Mouse (Mus musculus) hindbrain, embryonic 14.5 days (tissue): Measurements from ENCODE around the gene Apbb2. TPM values are rescaled to one million over a fixed set of nuclear protein-coding genes. Genes with fewer than 3 reads are reported as not detected.

Source experiments
- ATAC-seq: fragments of 200-750 bp; cut with Nextera tagmentation; 2 replicates; pipeline ENCODE4 v1.8.0; 2017; ENCODE audit warnings: moderate number of reproducible peaks, mild to moderate bottlenecking, moderate TSS enrichment, moderate library complexity; ENCODE audit not compliant: low FRiP score
- DNase-seq: peaks from one replicate; pipeline ENCODE4 v3.0.0-alpha.2; 2015; ENCODE audit warnings: low spot score
- H3K27ac ChIP-seq: fragments of 300-500 bp; sonication (generic); 2 replicates; pipeline ENCODE4 v1.5.1; 2014; ENCODE audit warnings: mild to moderate bottlenecking, moderate library complexity
- H3K27me3 ChIP-seq: fragments of 300-500 bp; sonication (generic); 2 replicates; pipeline ENCODE4 v1.6.1; 2014; ENCODE audit warnings: mild to moderate bottlenecking, low read length, mixed read lengths; ENCODE audit not compliant: control insufficient read depth, insufficient read depth
- H3K36me3 ChIP-seq: fragments of 300-500 bp; sonication (generic); replicated peaks from 2 replicates; pipeline ENCODE4 v1.6.1; 2014; ENCODE audit not compliant: control insufficient read depth, insufficient read depth
- H3K4me1 ChIP-seq: fragments of 300-500 bp; sonication (generic); replicated peaks from 2 replicates; pipeline ENCODE4 v1.6.1; 2014; ENCODE audit warnings: antibody characterized with exemption, low read length, mixed read lengths; ENCODE audit not compliant: control insufficient read depth, insufficient read depth
- H3K4me2 ChIP-seq: fragments of 300-500 bp; sonication (generic); replicated peaks from 2 replicates; pipeline ENCODE4 v1.6.1; 2014; ENCODE audit warnings: mild to moderate bottlenecking, moderate library complexity
- H3K4me3 ChIP-seq: fragments of 300-500 bp; sonication (generic); replicated peaks from 2 replicates; pipeline ENCODE4 v1.5.1; 2014; ENCODE audit warnings: mild to moderate bottlenecking, low read length
- H3K9ac ChIP-seq: fragments of 300-500 bp; sonication (generic); 2 replicates; pipeline ENCODE4 v1.6.1; 2014
- H3K9me3 ChIP-seq: fragments of 300-500 bp; sonication (generic); 2 replicates; pipeline ENCODE4 v1.6.1; 2016; ENCODE audit warnings: low read length; ENCODE audit not compliant: control insufficient read depth
- WGBS: fragments of 180-500 bp; shearing (Covaris S2); extraction: QIAGEN DNeasy Blood & Tissue Kit; methylation state at CpG from one replicate; pipeline ENCODE4 v1.1.7; 2014; 5-methylcytosine and 5-hydroxymethylcytosine counted together
- polyA plus RNA-seq: library from polyadenylated mRNA; unstranded; fragments of >200 nt; fragmentation: Nextera tagmentation; extraction: Ambion mirVana; gene quantifications from 2 replicates; pipeline ENCODE4 v1.2.1, GENCODE M21; 2014

Gene Apbb2
- polyA plus RNA-seq, 1 experiment from 2014 or later = 113 TPM

GRCm38 (mm10) chr5:66302873-66303272, 315.7 kb downstream of the Apbb2 start:
- H3K36me3 ChIP-seq = peaks cover 76% of the 10 kb centered on the region
- ATAC-seq (no peak; the same call in 1 of the 2 replicates), DNase-seq (no peak)
- whole genome bisulfite sequencing = 81% methylated on average over 2 of the region's 2 CpGs
- no peaks in the 10 kb centered on the region for H3K4me1 ChIP-seq
- no peak overlapping the region for H3K9ac ChIP-seq
- H3K4me3 ChIP-seq = no peak overlapping the region
- H3K4me2 ChIP-seq = no peak overlapping the region
- H3K27me3 ChIP-seq = no peaks in the 10 kb centered on the region
- no peak overlapping the region for H3K27ac ChIP-seq
- no peaks in the 10 kb centered on the region for H3K9me3 ChIP-seq

GRCm38 (mm10) chr5:66302085-66302815, 316.3 kb downstream of the Apbb2 start:
- no peak overlapping the region for H3K4me3 ChIP-seq
- no peaks in the 10 kb centered on the region for H3K27me3 ChIP-seq
- ATAC-seq (no peak), DNase-seq (no peak)
- H3K9ac ChIP-seq = no peak overlapping the region
- no peak overlapping the region for H3K4me2 ChIP-seq
- H3K27ac ChIP-seq = no peak overlapping the region
- H3K36me3 ChIP-seq = peaks cover 76% of the 10 kb centered on the region
- no peaks in the 10 kb centered on the region for H3K4me1 ChIP-seq
- 93% methylated on average over 21 of the region's 21 CpGs for WGBS
- no peaks in the 10 kb centered on the region for H3K9me3 ChIP-seq

- H3K4me2 ChIP-seq = no peak overlapping the region
- no peaks in the 10 kb centered on the region for H3K27me3 ChIP-seq
- peaks cover 62% of the 10 kb centered on the region for H3K36me3 ChIP-seq
- no peaks in the 10 kb centered on the region for H3K4me1 ChIP-seq
- 90% methylated on average over 13 of the region's 13 CpGs for WGBS
- no peak overlapping the region for H3K9ac ChIP-seq
- no peaks in the 10 kb centered on the region for H3K9me3 ChIP-seq
- ATAC-seq (no peak), DNase-seq (no peak)
- no peak overlapping the region for H3K4me3 ChIP-seq
- no peak overlapping the region for H3K27ac ChIP-seq
Observed at GRCm38 (mm10) chr5:66300576-66300975, 318.0 kb downstream of the Apbb2 start.

GRCm38 (mm10) chr5:66298856-66299255, 319.7 kb downstream of the Apbb2 start:
- ATAC-seq = no peak
- H3K9ac ChIP-seq = no peak overlapping the region
- no peaks in the 10 kb centered on the region for H3K4me1 ChIP-seq
- DNase-seq = no peak
- no peak overlapping the region for H3K4me3 ChIP-seq
- H3K4me2 ChIP-seq = no peak overlapping the region
- peaks cover 53% of the 10 kb centered on the region for H3K36me3 ChIP-seq
- H3K27ac ChIP-seq = no peak overlapping the region
- whole genome bisulfite sequencing = 91% methylated on average over 6 of the region's 6 CpGs
- no peaks in the 10 kb centered on the region for H3K27me3 ChIP-seq
- H3K9me3 ChIP-seq = no peaks in the 10 kb centered on the region

GRCm38 (mm10) chr5:66296116-66296515, 322.5 kb downstream of the Apbb2 start:
- WGBS = 92% methylated on average over 5 of the region's 5 CpGs
- H3K36me3 ChIP-seq = peaks cover 35% of the 10 kb centered on the region
- no peaks in the 10 kb centered on the region for H3K9me3 ChIP-seq
- H3K9ac ChIP-seq = no peak overlapping the region
- no peak for DNase-seq
- no peak for ATAC-seq
- H3K4me2 ChIP-seq = no peak overlapping the region
- no peak overlapping the region for H3K27ac ChIP-seq
- no peak overlapping the region for H3K4me3 ChIP-seq
- no peaks in the 10 kb centered on the region for H3K4me1 ChIP-seq
- H3K27me3 ChIP-seq = no peaks in the 10 kb centered on the region

GRCm38 (mm10) chr5:66294952-66295351, 323.6 kb downstream of the Apbb2 start:
- no peak overlapping the region for H3K4me3 ChIP-seq
- no peak overlapping the region for H3K9ac ChIP-seq
- no peaks in the 10 kb centered on the region for H3K9me3 ChIP-seq
- DNase-seq (no peak), ATAC-seq (no peak)
- no peak overlapping the region for H3K4me2 ChIP-seq
- peaks cover 25% of the 10 kb centered on the region for H3K36me3 ChIP-seq
- H3K4me1 ChIP-seq = no peaks in the 10 kb centered on the region
- 97% methylated on average over 4 of the region's 4 CpGs for WGBS
- no peaks in the 10 kb centered on the region for H3K27me3 ChIP-seq
- no peak overlapping the region for H3K27ac ChIP-seq

GRCm38 (mm10) chr5:66294106-66294625, 324.4 kb downstream of the Apbb2 start:
- peaks cover 18% of the 10 kb centered on the region for H3K36me3 ChIP-seq
- H3K4me1 ChIP-seq = no peaks in the 10 kb centered on the region
- DNase-seq (no peak), ATAC-seq (no peak)
- no peak overlapping the region for H3K9ac ChIP-seq
- 91% methylated on average over 11 of the region's 11 CpGs for WGBS
- no peak overlapping the region for H3K27ac ChIP-seq
- H3K4me2 ChIP-seq = no peak overlapping the region
- H3K27me3 ChIP-seq = no peaks in the 10 kb centered on the region
- H3K9me3 ChIP-seq = no peaks in the 10 kb centered on the region
- no peak overlapping the region for H3K4me3 ChIP-seq

- H3K27me3 ChIP-seq = no peaks in the 10 kb centered on the region
- no peak for DNase-seq
- H3K9me3 ChIP-seq = no peaks in the 10 kb centered on the region
Observed at GRCm38 (mm10) chr5:66280742-66281141, 337.8 kb downstream of the Apbb2 start.

GRCm38 (mm10) chr5:66279650-66280049, 338.9 kb downstream of the Apbb2 start:
- Histone ChIP-seq H3K27me3 (no peaks in the 10 kb centered on the region), H3K9ac (no peak overlapping the region), H3K9me3 (no peaks in the 10 kb centered on the region), H3K36me3 (no peaks in the 10 kb centered on the region), H3K4me3 (no peak overlapping the region), H3K4me1 (no peaks in the 10 kb centered on the region), H3K27ac (no peak overlapping the region), H3K4me2 (no peak overlapping the region)
- 89% methylated on average over 2 of the region's 2 CpGs for WGBS
- DNase-seq (no peak), ATAC-seq (no peak)

More at GRCm38 (mm10) chr5:66280742-66281141, 337.8 kb downstream of the Apbb2 start:
- 75% methylated on average over 6 of the region's 6 CpGs for WGBS
- no peaks in the 10 kb centered on the region for H3K36me3 ChIP-seq
- no peak overlapping the region for H3K4me2 ChIP-seq
- H3K27ac ChIP-seq = no peak overlapping the region
- no peak overlapping the region for H3K4me3 ChIP-seq
- ATAC-seq = no peak
- H3K9ac ChIP-seq = no peak overlapping the region
- no peaks in the 10 kb centered on the region for H3K4me1 ChIP-seq
